Mouse (Mus musculus): ENCODE data around the gene Sapcd2.

- TF ChIP-seq POLR2A (IDR thresholded peaks at IDR 0.05; ENCODE audit: low read depth, low read length) (no peak), CTCF (conservative IDR thresholded peaks at IDR 0.05; ENCODE audit: insufficient read depth, insufficient read length, low read depth, low read length) (no peak)
Measured at GRCm38 (mm10) chr2:25333569-25333968, 38.6 kb upstream of the Sapcd2 start.

Data from kidney, adult 2 months (tissue).